Mouse (Mus musculus) stomach, postnatal 0 days (tissue): ENCODE results near the gene Nxpe2. TPM values are rescaled to one million over a fixed set of nuclear protein-coding genes. Genes with fewer than 3 reads are reported as not detected.

Experiments
- ATAC-seq: fragments of 200-750 bp; cut with Nextera tagmentation; 2 replicates; pipeline ENCODE4 v1.8.0; 2017; ENCODE audit not compliant: low FRiP score, low TSS enrichment
- DNase-seq: peaks from one replicate; pipeline ENCODE4 v3.0.0-alpha.2; 2016; ENCODE audit warnings: low spot score
- H3K27ac ChIP-seq: fragments of 300-500 bp; sonication (generic); replicated peaks from 2 replicates; pipeline ENCODE4 v1.5.1; 2014; ENCODE audit warnings: mild to moderate bottlenecking, control low read depth
- H3K27me3 ChIP-seq: fragments of 300-500 bp; sonication (generic); 2 replicates; pipeline ENCODE4 v1.6.1; 2014; ENCODE audit warnings: low read length; ENCODE audit not compliant: control insufficient read depth, insufficient read depth
- H3K36me3 ChIP-seq: fragments of 300-500 bp; sonication (generic); 2 replicates; pipeline ENCODE4 v1.6.1; 2014; ENCODE audit warnings: low read length, mixed read lengths; ENCODE audit not compliant: control insufficient read depth, insufficient read depth
- H3K4me1 ChIP-seq: fragments of 300-500 bp; sonication (generic); replicated peaks from 2 replicates; pipeline ENCODE4 v1.6.1; 2014; ENCODE audit warnings: antibody characterized with exemption; ENCODE audit not compliant: control insufficient read depth, insufficient read depth
- H3K4me2 ChIP-seq: fragments of 300-500 bp; sonication (generic); replicated peaks from 2 replicates; pipeline ENCODE4 v1.6.1; 2014; ENCODE audit warnings: low read depth, mild to moderate bottlenecking, control low read depth, moderate library complexity
- H3K4me3 ChIP-seq: fragments of 300-500 bp; sonication (generic); 2 replicates; pipeline ENCODE4 v1.5.1; 2014; ENCODE audit warnings: low read depth, low read length, control low read depth
- H3K9ac ChIP-seq: fragments of 300-500 bp; sonication (generic); 2 replicates; pipeline ENCODE4 v1.6.1; 2014; ENCODE audit warnings: mild to moderate bottlenecking, low read length, control low read depth, mixed read lengths
- H3K9me3 ChIP-seq: fragments of 300-500 bp; sonication (generic); 2 replicates; pipeline ENCODE4 v1.6.1; 2016; ENCODE audit warnings: low read length; ENCODE audit not compliant: control insufficient read depth
- CTCF ChIP-seq: IDR thresholded peaks from 2 replicates; pipeline ENCODE4 v1.5.1; 2016; ENCODE audit warnings: antibody characterized with exemption, low read depth, mild to moderate bottlenecking, moderate library complexity
- EP300 ChIP-seq: optimal IDR thresholded peaks from 2 replicates; pipeline ENCODE3; 2016; ENCODE audit warnings: antibody characterized with exemption
- WGBS: fragments of 180-500 bp; shearing (Covaris S2); extraction: QIAGEN DNeasy Blood & Tissue Kit; methylation state at CpG from one replicate; pipeline ENCODE4 v1.1.7; 2014; 5-methylcytosine and 5-hydroxymethylcytosine counted together
- polyA plus RNA-seq: library from polyadenylated mRNA; unstranded; fragments of >200 nt; fragmentation: Nextera tagmentation; extraction: Ambion mirVana; gene quantifications from 2 replicates; pipeline ENCODE4 v1.2.1, GENCODE M21; 2015

Nxpe2 gene
- polyA plus RNA-seq, 1 experiment from 2014 or later = 0.57 TPM

GRCm38 (mm10) chr9:48290281-48290680 lies 63.0 kb downstream of the Nxpe2 start:
- TF ChIP-seq CTCF = no peak
- no peak for TF ChIP-seq EP300
- 92% methylated on average over 1 of the region's 1 CpGs for WGBS
- Histone ChIP-seq H3K27ac (no peak overlapping the region), H3K4me3 (no peak overlapping the region), H3K9ac (no peak overlapping the region), H3K27me3 (no peaks in the 10 kb centered on the region), H3K36me3 (no peaks in the 10 kb centered on the region), H3K9me3 (no peaks in the 10 kb centered on the region), H3K4me1 (no peaks in the 10 kb centered on the region), H3K4me2 (no peak overlapping the region)
- ATAC-seq (no peak), DNase-seq (no peak)

GRCm38 (mm10) chr9:48284221-48284620 lies 69.0 kb downstream of the Nxpe2 start:
- Histone ChIP-seq H3K4me2 (no peak overlapping the region), H3K27me3 (no peaks in the 10 kb centered on the region), H3K4me1 (no peaks in the 10 kb centered on the region), H3K9me3 (no peaks in the 10 kb centered on the region), H3K36me3 (no peaks in the 10 kb centered on the region), H3K27ac (no peak overlapping the region), H3K9ac (no peak overlapping the region), H3K4me3 (no peak overlapping the region)
- TF ChIP-seq EP300 (no peak), CTCF (no peak)
- DNase-seq = no peak
- ATAC-seq = no peak
- WGBS = 69% methylated on average over 8 of the region's 8 CpGs

GRCm38 (mm10) chr9:48276831-48277230 lies 76.4 kb downstream of the Nxpe2 start:
- 93% methylated on average over 15 of the region's 15 CpGs for WGBS
- DNase-seq (no peak), ATAC-seq (no peak)
- Histone ChIP-seq H3K4me2 (no peak overlapping the region), H3K9ac (no peak overlapping the region), H3K4me3 (no peak overlapping the region), H3K27ac (no peak overlapping the region), H3K4me1 (no peaks in the 10 kb centered on the region), H3K36me3 (no peaks in the 10 kb centered on the region), H3K27me3 (no peaks in the 10 kb centered on the region), H3K9me3 (no peaks in the 10 kb centered on the region)
- TF ChIP-seq CTCF (no peak), EP300 (no peak)

Other genes starting within 250 kb of the Nxpe2 start
- gene Nxpe4, start 191.4 kb downstream of the Nxpe2 start, polyA plus RNA-seq = 3.5 and 3.6 TPM in 2 replicates
- gene Rexo2, start 127.2 kb upstream of the Nxpe2 start, polyA plus RNA-seq = 152 and 172 TPM in 2 replicates
- 86.8 and 87.9 TPM in 2 replicates for gene Rbm7, start 141.8 kb upstream of the Nxpe2 start, polyA plus RNA-seq
- 49.6 and 50.4 TPM in 2 replicates for gene Gm5617, start 142.0 kb upstream of the Nxpe2 start, polyA plus RNA-seq